Mouse (Mus musculus) megakaryocyte-erythroid progenitor cell, adult 5-6 weeks (primary cell): ENCODE results near the gene Papss1. TPM values are rescaled to one million over a fixed set of nuclear protein-coding genes. Genes with fewer than 3 reads are reported as not detected.
"Not testable (repeated sequence)": the region's sequence is repeated elsewhere in the genome, so short reads cannot be mapped to it uniquely, and the experiment has no call there.

ENCODE experiments used
- ATAC-seq: replicated peaks from 2 replicates; pipeline ENCODE4 v1.8.0; 2016; ENCODE audit warnings: mild to moderate bottlenecking, inconsistent platforms; ENCODE audit not compliant: severe bottlenecking, poor library complexity, low FRiP score, low TSS enrichment
- total RNA-seq, 2 experiments: library from RNA; stranded (forward) in 1 of 2; stranded (reverse) in 1 of 2; fragments of 200-1000, 215-1000 nt in 1 of 2; fragments of >200 nt in 1 of 2; fragmentation: Nextera tagmentation in 1 of 2; gene quantifications; 2 replicates each; pipeline ENCODE4 v1.2.3; 2014 to 2017

Papss1 gene
- total RNA-seq (2014; fragmentation: Nextera tagmentation) (5.5 and 9.6 TPM in 2 replicates), total RNA-seq (2017) (13.7 and 15.7 TPM in 2 replicates)

DNA sequence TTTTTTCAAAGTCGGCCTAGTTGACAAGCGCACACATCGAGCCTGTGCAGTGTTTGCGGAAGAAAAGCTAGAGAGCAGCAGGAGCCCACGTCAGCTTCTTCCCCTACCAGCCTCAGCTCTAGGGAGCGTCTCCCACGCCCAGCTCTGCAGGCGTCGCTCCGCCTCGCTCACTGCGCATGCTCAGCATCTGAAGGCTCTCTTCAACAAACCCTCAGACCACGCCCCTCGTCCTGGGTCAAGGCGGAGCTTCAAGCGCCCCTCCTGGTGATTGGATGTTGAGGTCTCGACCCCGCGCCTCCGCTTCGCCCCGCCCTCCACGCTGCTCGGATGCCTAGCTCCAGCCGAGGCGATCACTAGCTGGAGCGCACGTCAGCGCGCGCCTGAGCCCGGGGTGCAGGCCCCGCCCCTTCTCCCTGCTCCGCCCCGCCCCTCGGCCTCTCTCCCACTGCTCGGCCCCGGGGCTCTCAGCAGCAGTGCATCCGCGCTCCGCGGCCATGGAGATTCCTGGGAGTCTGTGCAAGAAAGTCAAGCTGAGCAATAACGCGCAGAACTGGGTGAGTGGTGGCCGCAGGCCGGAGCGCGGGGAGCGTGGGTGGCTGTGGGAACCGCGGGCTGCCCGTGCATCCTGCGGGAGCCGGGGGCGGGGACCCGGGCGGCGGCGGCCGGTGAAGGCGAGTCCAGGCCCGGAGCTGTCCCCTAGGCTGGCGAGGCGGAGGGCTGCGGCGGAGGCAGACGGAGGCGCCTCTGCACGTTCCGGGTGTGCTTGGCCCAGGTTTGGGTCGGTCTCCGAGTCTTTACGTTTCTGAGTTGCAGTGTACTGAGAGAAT is at the start of gene Papss1:
Papss1 (plus strand) TSS at position 339 of the 827 bp plus-strand sequence.
- ATAC-seq, result peak; percentile 99

DNA sequence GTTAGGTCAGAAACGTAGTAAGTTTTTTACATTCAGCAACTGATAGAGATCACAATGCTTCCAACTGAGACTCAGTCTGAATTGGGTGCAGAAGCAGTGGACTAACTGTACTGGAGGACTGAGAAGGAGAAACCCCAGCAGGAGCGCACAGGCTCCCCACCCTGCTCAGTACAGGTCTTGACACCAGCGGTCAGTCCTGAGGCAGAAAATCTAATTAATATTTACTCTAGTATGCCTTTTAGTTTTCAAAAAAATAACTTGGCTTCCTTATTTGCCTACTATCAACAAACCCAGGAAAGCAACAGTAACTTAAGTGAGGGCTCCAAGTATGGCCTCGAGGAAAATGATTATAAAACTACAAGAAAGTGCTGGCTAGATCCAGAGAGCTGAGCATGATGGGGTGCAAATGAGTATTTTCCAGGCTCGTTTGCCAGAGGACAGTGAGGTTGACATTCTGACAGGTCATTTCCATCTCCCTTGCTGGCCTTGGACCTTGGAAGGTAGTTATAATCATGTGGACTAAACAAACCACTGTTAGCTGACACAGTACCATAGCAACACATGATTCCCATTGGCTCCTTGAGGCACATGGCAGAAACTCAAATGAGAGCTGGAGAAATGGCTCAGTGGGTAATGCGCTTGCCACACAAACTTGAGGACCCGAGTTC is 48.1 kb upstream of the Papss1 start:
- ATAC-seq, result no peak

DNA sequence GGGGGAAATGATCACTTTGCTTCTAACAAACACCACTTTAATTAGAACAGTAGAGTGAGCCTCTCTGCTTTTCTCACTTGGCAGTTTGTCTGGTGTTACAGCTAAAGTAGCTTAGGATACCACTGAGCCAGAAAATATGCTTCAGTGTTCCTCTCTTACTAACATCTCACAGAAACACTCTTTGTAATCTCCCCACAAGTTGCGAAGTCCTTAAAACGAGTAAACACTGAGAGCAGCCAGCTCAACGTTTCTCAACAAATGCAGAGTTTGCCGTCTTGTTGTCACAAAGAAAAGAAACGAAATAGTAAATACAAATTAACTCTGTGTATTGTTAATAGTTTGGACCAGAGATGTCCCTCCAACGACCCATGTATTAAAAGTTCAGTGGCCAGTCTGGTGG is 46.8 kb upstream of the Papss1 start:
- ATAC-seq, result no peak

DNA sequence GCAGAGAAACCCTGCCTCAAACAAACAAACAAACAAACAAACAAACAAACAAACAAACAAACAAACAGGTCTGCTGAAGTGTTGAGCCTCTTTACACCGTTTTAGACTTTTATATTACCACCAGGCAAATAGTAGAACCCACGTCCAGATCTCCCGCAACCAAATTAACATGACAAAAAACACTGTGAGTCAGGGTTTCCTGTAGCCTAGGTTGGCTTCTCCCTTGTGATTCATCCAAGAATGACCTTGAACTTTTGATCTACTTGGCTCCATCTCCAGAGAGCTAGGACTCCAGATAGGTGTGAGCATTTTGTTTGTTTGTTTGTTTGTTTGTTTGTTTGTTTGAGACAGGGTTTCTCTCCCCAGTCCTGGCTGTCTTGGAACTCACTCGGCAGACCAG is 43.4 kb upstream of the Papss1 start:
- ATAC-seq, result no peak

DNA sequence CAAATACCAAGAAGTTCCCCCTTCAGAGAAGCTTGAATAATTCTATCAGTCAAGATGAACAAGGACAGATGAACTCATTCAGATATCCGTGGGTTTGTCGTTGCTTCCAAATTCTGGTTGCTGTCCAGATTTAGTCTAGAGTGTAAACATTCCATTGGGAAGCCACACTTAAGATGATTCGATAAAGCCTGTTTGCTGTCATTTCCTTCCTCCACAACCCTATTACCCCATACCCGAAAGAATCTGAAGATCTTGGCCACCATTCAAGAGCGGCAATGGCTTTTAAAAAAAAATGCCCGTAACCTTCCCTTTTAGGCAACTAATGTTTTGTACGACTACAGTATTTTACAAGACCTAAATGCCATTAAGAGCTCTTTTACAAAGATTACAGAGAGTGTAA is 42.3 kb upstream of the Papss1 start:
- no peak for ATAC-seq

DNA sequence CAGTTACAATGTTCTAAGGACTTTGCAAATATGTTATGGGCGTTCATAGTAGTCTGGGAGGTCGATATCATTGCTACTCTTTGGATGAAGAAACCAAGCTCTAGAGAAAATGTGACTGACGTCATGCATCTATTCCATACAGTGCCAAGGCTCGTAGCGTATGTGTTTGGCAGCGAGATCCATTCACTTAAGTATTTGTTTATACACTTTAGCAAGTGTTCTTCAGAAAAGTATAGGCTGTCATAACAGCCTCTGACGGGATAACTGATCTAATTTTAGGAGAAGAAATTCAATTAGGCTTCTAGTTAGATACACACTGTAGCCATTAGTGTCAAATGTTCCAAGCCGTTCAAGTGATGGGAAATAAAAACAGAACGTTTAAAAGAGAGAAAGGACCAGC is 40.8 kb upstream of the Papss1 start:
- no peak for ATAC-seq

DNA sequence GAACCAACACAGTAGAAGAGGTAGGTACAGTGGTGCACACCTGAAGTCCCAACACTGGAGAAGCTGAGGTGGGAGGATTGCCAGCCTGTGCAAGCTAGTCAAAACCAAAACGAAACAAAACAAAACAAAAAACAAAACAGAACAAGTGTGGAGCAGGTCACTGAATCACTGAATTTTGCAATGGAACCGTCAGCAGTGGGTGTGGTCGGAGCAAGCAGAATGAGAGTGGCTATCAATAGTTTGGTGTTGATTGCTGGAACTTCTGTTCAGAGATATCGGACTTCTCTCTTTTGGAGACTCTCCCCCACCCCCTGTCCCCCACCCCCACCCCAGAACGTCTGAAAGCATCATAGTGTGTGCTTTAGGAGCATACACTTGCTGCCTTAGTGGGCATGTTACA is 40.4 kb upstream of the Papss1 start:
- no peak for ATAC-seq

DNA sequence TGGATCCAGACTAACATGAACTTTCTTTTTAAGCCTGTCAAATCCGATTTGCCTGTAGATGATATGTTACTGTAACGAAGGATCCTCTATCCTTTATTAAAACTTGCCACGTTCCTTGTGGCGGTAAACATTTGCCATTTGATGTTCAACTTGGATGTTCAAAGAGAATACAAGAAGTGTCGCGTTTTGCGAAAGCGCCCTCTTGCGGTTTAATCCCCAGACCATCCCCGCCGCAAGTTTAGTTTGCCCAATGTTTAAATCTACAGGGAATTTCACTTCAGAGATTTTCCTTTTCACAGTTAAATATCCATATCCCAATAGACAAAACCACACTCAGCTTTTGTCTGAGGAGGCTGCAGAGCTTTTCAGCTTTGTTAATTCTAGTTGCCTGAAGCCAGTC is 39.8 kb upstream of the Papss1 start:
- no peak for ATAC-seq

DNA sequence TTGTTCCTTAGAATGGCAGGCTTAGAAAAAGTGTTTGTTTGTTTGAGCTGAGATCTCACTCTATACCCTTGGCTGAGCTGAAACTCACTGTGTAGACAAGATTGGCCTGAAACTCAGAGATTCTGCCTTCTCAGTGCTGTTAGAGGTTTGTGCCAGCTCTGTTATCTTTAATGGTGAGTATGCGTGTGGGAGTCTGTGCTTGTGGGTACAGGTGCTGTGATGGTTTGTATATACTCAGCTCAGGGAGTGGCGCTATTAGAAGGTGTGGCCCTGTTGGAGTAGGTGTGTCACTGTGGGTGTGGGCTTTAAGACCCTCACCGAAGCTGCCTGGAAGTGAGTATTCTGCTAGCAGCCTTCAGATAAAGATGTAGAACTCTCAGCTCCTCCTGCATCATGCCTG is 39.3 kb upstream of the Papss1 start:
- ATAC-seq, result no peak

DNA sequence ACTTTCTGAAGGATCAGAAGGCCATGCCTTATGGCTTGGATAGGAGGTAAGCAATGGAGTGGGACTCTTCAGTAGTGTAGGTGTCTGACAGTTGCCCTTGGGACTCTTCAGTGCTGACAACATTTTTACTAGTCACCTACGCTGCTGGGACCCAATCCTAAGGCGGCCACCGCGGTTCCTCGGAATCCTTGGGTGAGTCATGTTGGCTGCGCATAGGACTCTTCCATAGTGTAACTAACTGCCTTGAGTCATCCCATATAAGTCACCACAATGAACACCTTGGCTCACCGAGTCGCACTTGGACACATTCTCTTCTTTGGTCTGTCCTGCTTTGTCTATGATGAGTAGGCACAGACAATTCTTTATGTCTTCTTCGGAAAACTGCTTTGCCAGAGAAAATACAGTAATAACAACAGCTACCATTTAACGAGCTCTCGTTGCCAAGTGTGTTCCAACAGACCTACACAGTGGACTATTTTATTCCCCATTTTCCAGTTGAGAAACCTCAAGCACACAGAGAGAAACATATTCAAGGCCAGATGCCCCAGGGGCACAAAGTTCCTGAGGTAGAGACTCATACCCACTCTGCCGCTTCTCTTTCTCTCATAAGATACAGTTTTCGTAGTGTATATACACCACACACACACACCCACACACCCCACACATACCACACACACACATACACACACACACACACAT is 23.2 kb upstream of the Papss1 start:
- ATAC-seq, result no peak

DNA sequence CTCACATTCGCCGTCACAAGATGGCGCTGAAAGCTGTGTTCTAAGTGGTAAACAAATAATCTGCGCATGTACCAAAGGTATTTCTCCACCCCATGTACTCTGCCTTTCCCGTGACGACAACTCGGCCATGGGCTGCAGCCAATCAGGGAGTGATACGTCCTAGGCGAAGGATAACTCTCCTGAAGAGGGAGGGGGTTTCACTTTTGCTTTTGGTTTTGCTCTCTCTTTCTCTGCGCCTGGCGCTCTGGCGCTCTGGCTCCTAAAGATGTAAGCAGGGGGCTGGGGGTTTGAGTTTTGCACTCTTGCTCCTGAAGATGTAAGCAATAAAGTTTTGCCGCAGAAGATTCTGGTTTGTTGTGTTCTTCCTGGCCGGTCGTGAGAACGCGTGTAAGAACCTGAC is 17.0 kb upstream of the Papss1 start:
- ATAC-seq, result not testable (repeated sequence)

DNA sequence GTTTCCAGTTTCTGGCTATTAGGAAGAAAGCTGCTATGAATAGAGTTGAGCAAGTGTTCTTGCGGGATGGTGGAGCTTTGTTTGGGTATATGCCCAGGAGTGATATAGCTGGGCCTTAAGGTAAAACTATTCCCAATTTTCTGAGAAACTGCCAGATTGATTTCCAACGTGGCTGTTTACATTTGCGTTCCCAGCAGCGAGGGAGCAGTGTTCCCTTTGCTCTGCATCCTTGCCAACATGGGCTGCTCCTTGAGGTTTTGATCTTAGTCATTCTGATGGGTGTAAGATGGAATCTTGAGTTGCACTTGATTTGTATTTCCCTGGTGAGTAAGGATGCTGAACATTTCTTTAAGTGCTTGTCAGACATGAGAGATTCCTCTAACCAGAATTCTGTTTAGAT is 14.5 kb upstream of the Papss1 start:
- no peak for ATAC-seq

DNA sequence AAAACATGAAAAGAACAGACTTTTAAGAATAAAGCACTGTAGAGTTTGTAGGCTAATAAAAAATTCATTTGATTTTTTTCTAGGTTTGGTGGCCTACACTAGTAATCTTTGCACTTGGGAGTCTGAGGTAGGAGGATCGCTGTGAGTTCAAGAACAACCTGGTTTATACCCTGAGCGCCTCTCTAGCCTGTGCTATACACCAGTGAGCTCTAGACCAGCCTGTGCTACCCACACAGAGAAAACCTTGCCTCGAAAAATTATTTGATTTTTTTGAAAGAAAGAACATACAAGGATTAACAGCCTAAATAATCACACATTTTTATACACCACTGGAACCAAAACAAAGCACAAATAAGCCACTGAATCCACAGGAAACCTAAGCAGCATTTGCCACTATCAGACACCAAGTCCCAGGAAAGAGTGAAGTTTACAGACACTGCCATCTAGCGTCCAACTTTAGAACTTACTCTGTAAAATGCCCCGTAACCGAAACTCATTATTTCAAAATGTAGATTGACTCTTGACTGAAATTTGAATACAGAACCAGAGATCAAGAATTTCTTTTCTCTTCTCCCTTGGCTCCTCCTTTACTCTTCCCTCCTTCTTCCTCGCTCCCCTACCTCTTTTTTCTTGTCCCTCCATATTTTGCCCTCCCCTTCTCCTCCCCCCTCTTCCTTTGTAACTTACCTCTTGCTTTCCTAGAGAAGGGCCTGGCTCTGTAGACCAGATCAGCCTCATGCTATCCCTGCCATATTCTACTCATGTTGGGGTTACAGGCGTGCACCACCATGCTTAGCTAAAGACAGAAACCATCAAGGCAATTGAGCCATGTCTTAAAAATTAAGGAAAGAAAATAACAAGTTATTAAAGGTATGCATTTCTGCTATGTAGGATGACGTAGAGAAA is 12.0 kb upstream of the Papss1 start:
- peak; percentile 94 for ATAC-seq

DNA sequence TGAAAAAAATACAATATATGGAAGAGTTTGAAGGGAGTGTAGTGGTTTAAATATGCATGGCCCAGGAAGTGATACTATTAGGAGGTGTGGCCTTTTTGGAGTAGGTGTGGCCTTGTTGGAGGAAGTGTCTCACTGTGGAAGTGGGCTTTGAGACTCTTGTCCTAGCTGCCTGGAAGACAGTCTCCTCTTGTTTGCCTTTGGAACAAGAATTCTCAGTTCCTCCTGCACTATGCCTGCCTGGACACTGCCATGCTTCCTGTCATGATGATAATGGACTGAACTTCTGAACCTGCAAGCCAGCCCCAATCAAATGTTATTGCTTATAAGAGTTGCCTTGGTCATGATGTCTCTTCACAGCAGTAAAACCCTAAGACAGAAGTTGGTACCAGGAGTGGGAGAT is 8.8 kb upstream of the Papss1 start:
- ATAC-seq, result no peak

DNA sequence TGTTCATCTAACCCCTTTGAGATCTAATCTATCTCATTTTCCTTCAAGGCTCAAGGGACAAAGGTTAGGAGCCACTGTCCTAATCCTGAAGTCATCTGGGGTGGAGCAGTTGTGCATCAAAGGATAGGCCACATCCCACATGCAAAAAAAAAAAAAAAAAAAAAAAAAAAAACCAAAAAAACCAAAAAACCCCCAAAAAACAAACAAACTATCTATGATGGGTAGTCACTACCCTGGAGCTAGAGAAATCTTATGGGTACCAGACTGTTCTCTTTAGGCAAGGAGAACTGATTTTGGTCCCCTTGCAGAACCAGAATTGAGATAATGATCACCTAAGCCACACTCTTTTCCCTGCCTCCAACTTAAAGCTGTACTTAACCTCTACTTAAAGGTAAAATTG is 3.0 kb upstream of the Papss1 start:
- no peak for ATAC-seq

DNA sequence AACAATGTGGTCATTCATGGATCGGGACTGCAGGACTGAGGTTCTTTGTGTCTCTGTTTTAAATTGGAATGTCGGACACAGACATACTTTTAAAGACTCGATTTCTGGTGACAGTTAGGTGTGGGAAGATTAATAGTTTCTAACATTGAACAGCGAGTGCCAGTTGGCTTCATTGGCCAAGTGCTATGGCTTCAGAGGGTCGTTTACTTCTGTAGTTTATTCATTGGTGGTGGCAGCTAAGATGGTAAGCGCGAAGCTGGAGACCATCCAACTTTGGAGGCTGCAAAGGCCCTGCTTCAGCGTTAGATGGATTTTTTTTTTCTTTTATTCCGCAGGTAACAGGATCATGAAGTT is 666 bp downstream of the Papss1 start:
- ATAC-seq, result no peak

DNA sequence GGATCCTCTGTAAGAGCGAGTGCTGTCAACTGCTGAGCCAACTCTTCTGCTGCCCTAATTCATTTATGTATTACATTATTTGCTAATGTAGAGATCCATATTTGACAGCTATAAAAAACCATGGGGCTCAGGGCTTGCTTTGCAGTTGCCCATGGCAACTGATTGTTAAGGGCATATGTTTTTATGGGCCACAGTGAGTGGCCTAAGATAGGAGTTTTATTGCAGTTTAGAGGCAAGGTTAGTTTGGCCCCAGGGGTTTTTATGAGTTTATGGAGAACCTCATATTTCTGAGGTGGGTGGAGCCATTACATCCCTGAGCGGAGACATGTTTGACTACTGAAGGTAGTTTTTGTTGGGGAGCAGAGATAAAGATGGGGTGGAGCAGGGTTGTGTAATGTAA is 1.7 kb downstream of the Papss1 start:
- no peak for ATAC-seq

DNA sequence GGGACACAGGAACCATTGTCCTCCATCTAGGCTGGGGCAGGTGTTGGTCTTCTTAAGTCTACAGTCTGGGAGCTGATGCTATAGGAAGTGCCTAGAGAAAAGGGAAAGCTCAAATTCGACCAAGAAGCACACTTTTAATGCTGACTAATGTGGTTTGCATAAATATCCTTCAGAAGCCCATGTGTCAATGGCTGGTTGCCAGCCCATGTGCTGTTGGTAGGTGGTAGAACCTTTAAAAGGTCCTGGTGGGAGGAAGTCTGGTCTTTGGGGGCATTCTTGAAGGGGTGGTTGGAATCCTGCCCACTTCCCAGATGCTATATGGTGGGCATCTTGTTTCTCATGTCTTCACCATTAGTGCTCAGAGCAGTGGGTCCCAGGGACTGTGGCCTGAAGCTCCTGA is 5.9 kb downstream of the Papss1 start:
- ATAC-seq, result no peak

DNA sequence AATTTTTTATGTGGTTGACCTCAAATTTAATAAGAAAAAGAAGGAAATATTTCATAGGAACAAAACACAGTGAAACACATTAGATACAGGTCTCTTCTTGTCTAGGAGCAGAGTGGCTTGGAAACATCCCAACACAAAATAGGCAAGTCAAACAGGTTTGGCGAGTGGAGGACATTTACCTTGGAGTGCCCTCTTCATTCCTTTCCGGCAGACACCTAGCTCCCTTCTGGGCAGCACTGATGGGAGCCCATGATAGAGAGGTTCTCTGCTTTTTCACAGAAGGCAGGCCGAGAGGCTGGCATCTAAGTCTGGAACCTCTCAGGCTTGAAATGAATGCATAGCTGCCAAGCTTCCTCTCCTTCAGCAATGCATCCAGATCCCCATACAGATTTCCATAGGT is 9.0 kb downstream of the Papss1 start:
- ATAC-seq, result no peak
